8 mouse cellular contexts compared by ENCODE assay signal in genomic region chr17:25834595-25835222, GRCm38 (mm10). TPM values are rescaled to one million over a fixed set of nuclear protein-coding genes. Genes with fewer than 3 reads are reported as not detected.
DNase-seq lines count a peak whose midpoint lies in the region; ATAC-seq and TF ChIP-seq lines count a peak whose summit lies in the region.

No protein-coding gene starts in this region.

- H3K27me3 ChIP-seq in forebrain, embryonic 13.5 days: no peaks in the 10 kb centered on the region
- H3K27me3 ChIP-seq in limb, embryonic 11.5 days (ENCODE audit: control insufficient read depth, insufficient read depth, low read length): no peaks in the 10 kb centered on the region

- peak overlapping the region; percentile 98 for H3K4me2 ChIP-seq in forebrain, embryonic 13.5 days
- H3K4me2 ChIP-seq in limb, embryonic 11.5 days (ENCODE audit: low read depth, severe bottlenecking): peak overlapping the region; percentile 89

- 87% methylated on average over 12 of the region's 12 CpGs for WGBS in forebrain, embryonic 13.5 days
- WGBS in limb, embryonic 11.5 days: 87% methylated on average over 12 of the region's 12 CpGs
- WGBS in olfactory bulb, adult 2 months: 80% methylated on average over 12 of the region's 12 CpGs

- H3K9ac ChIP-seq in forebrain, embryonic 13.5 days: peak overlapping the region; percentile 89
- H3K9ac ChIP-seq in limb, embryonic 11.5 days (ENCODE audit: low read length): no peak overlapping the region

- no peak for ATAC-seq in forebrain, embryonic 13.5 days
- no peak for ATAC-seq in limb, embryonic 11.5 days (ENCODE audit: insufficient number of reproducible peaks, low FRiP score, low TSS enrichment, low read depth)
- ATAC-seq in frontal cortex, adult (ENCODE audit: low TSS enrichment): no peak

- no peak for TF ChIP-seq CTCF in layer of hippocampus, adult 2 months (conservative IDR thresholded peaks at IDR 0.05)
- no peak for TF ChIP-seq CTCF in olfactory bulb, adult 2 months (IDR thresholded peaks at IDR 0.05; ENCODE audit: insufficient read depth, low read depth, low read length)

- no peak for DNase-seq in layer of hippocampus, adult 2 months (ENCODE audit: low spot score in 2 of 2)
- no peak for DNase-seq in layer of hippocampus, postnatal 14 days (ENCODE audit: low spot score in 2 of 2)
- DNase-seq in limb, embryonic 11.5 days (ENCODE audit: low spot score): no peak
- DNase-seq in gastrocnemius, postnatal 25 days: no peak
- no peak for DNase-seq in urinary bladder, postnatal 10 days (ENCODE audit: low spot score)

- H3K36me3 ChIP-seq in forebrain, embryonic 13.5 days (ENCODE audit: poor library complexity, severe bottlenecking): peaks cover 50% of the 10 kb centered on the region
- H3K36me3 ChIP-seq in limb, embryonic 11.5 days (ENCODE audit: control insufficient read depth, insufficient read depth, low read length): peaks cover 27% of the 10 kb centered on the region

- TF ChIP-seq POLR2A in olfactory bulb, adult 2 months (IDR thresholded peaks at IDR 0.05; ENCODE audit: insufficient read depth, low read depth, low read length): no peak

- no peaks in the 10 kb centered on the region for H3K9me3 ChIP-seq in forebrain, embryonic 13.5 days (replicated peaks)
- no peaks in the 10 kb centered on the region for H3K9me3 ChIP-seq in limb, embryonic 11.5 days (ENCODE audit: control insufficient read depth, low read length)

- H3K27ac ChIP-seq in layer of hippocampus, adult 2 months: peak overlapping the region; percentile 99
- H3K27ac ChIP-seq in forebrain, embryonic 13.5 days: no peak overlapping the region
- no peak overlapping the region for H3K27ac ChIP-seq in limb, embryonic 11.5 days (replicated peaks; ENCODE audit: low read depth, low read length)
- H3K27ac ChIP-seq in olfactory bulb, adult 2 months (ENCODE audit: insufficient read depth, low read depth, low read length): no peak overlapping the region

- H3K4me3 ChIP-seq in layer of hippocampus, adult 2 months: peak overlapping the region; percentile 87
- peak overlapping the region; percentile 87 for H3K4me3 ChIP-seq in forebrain, embryonic 13.5 days
- H3K4me3 ChIP-seq in limb, embryonic 11.5 days (ENCODE audit: low read depth, low read length): peak overlapping the region; percentile 81; the same call in 1 of the 2 replicates
- H3K4me3 ChIP-seq in olfactory bulb, adult 2 months (ENCODE audit: insufficient read depth, low read depth, low read length): peak overlapping the region; percentile 81

- H3K4me1 ChIP-seq in forebrain, embryonic 13.5 days: peaks cover 74% of the 10 kb centered on the region
- peaks cover 32% of the 10 kb centered on the region for H3K4me1 ChIP-seq in limb, embryonic 11.5 days (ENCODE audit: control insufficient read depth, insufficient read depth, low read length)
- peaks cover 67% of the 10 kb centered on the region for H3K4me1 ChIP-seq in olfactory bulb, adult 2 months (ENCODE audit: control insufficient read depth, insufficient read depth, low read length)

RNA-seq across cellular contexts. Expression of gene Stub1, which starts 1.5 kb away (rescaled TPM):
- 100 to 1,000 TPM; 164 to 175 TPM for total RNA-seq in layer of hippocampus, adult 2 months (2021)
- total RNA-seq in layer of hippocampus, postnatal 14 days (2021): 100 to 1,000 TPM; 155 to 157 TPM
- polyA plus RNA-seq in forebrain, embryonic 13.5 days (2015; fragmentation: Nextera tagmentation; extraction: Ambion mirVana): 303 and 330 TPM in 2 replicates
- 341 and 353 TPM in 2 replicates for polyA plus RNA-seq in limb, embryonic 11.5 days (2014; fragmentation: Nextera tagmentation; extraction: Ambion mirVana)
- polyA plus RNA-seq in olfactory bulb, adult 2 months (2012; ENCODE audit: insufficient read depth, insufficient read length, low replicate concordance, missing spikeins): not detected in 2 replicates
- total RNA-seq in gastrocnemius, postnatal 25 days (2021): 10 to 100 TPM; 76.9 to 84.4 TPM

RNA-seq across cellular contexts. Expression of gene Rhbdl1, which starts 2.4 kb away (rescaled TPM):
- total RNA-seq in layer of hippocampus, adult 2 months (2021): 10 to 100 TPM; 43.0 to 44.8 TPM
- total RNA-seq in layer of hippocampus, postnatal 14 days (2021): 10 to 100 TPM; 84.4 to 97.5 TPM
- polyA plus RNA-seq in forebrain, embryonic 13.5 days (2015; fragmentation: Nextera tagmentation; extraction: Ambion mirVana): 9.7 and 11.2 TPM in 2 replicates
- polyA plus RNA-seq in limb, embryonic 11.5 days (2014; fragmentation: Nextera tagmentation; extraction: Ambion mirVana): 1.2 TPM in 2 replicates
- not detected in 2 replicates for polyA plus RNA-seq in olfactory bulb, adult 2 months (2012; ENCODE audit: insufficient read depth, insufficient read length, low replicate concordance, missing spikeins)
- total RNA-seq in gastrocnemius, postnatal 25 days (2021): 10 to 100 TPM; 18.3 to 20.8 TPM

RNA-seq across cellular contexts. Expression of gene Jmjd8, which starts 6.0 kb away (rescaled TPM):
- total RNA-seq in layer of hippocampus, adult 2 months (2021): 10 to 100 TPM; 58.0 to 61.1 TPM
- 10 to 100 TPM; 64.3 to 65.0 TPM for total RNA-seq in layer of hippocampus, postnatal 14 days (2021)
- 64.6 and 69.8 TPM in 2 replicates for polyA plus RNA-seq in forebrain, embryonic 13.5 days (2015; fragmentation: Nextera tagmentation; extraction: Ambion mirVana)
- 45.5 and 55.0 TPM in 2 replicates for polyA plus RNA-seq in limb, embryonic 11.5 days (2014; fragmentation: Nextera tagmentation; extraction: Ambion mirVana)
- polyA plus RNA-seq in olfactory bulb, adult 2 months (2012; ENCODE audit: insufficient read depth, insufficient read length, low replicate concordance, missing spikeins): not detected in 2 replicates
- 10 to 100 TPM; 14.3 to 18.9 TPM for total RNA-seq in gastrocnemius, postnatal 25 days (2021)

RNA-seq across cellular contexts. Expression of gene Gm20683, which starts 6.9 kb away (rescaled TPM):
- 10 to 100 TPM; 30.0 to 33.9 TPM for total RNA-seq in layer of hippocampus, adult 2 months (2021)
- 10 to 100 TPM; 26.7 to 31.1 TPM for total RNA-seq in layer of hippocampus, postnatal 14 days (2021)
- 5.9 and 7.1 TPM in 2 replicates for polyA plus RNA-seq in forebrain, embryonic 13.5 days (2015; fragmentation: Nextera tagmentation; extraction: Ambion mirVana)
- polyA plus RNA-seq in limb, embryonic 11.5 days (2014; fragmentation: Nextera tagmentation; extraction: Ambion mirVana): 0.77 and 0.95 TPM in 2 replicates
- polyA plus RNA-seq in olfactory bulb, adult 2 months (2012; ENCODE audit: insufficient read depth, insufficient read length, low replicate concordance, missing spikeins): not detected in 2 replicates
- 10 to 100 TPM; 13.8 to 16.5 TPM for total RNA-seq in gastrocnemius, postnatal 25 days (2021)

RNA-seq across cellular contexts. Expression of gene Rhot2, which starts 9.9 kb away (rescaled TPM):
- 100 to 1,000 TPM in 1 of 2 experiments, 10 to 100 TPM in 1; 95.9 to 107 TPM for total RNA-seq in layer of hippocampus, adult 2 months (2021)
- total RNA-seq in layer of hippocampus, postnatal 14 days (2021): 10 to 100 TPM; 95.6 to 97.8 TPM
- polyA plus RNA-seq in forebrain, embryonic 13.5 days (2015; fragmentation: Nextera tagmentation; extraction: Ambion mirVana): 16.2 and 17.6 TPM in 2 replicates
- polyA plus RNA-seq in limb, embryonic 11.5 days (2014; fragmentation: Nextera tagmentation; extraction: Ambion mirVana): 9.4 and 10.7 TPM in 2 replicates
- polyA plus RNA-seq in olfactory bulb, adult 2 months (2012; ENCODE audit: insufficient read depth, insufficient read length, low replicate concordance, missing spikeins): not detected in 2 replicates
- 10 to 100 TPM; 54.4 to 76.1 TPM for total RNA-seq in gastrocnemius, postnatal 25 days (2021)
